Mouse (Mus musculus) erythroblast, embryonic 14.5 days (primary cell): ENCODE results near the gene Car11.

Source experiments
- GATA1 ChIP-seq: IDR thresholded peaks from 2 replicates; pipeline ENCODE4 v1.6.1; 2012; ENCODE audit warnings: low read length, inconsistent platforms, mixed read lengths
- TAL1 ChIP-seq: IDR thresholded peaks from 3 replicates; pipeline ENCODE4 v1.6.1; 2012; ENCODE audit warnings: low read length, inconsistent platforms, mixed read lengths

DNA sequence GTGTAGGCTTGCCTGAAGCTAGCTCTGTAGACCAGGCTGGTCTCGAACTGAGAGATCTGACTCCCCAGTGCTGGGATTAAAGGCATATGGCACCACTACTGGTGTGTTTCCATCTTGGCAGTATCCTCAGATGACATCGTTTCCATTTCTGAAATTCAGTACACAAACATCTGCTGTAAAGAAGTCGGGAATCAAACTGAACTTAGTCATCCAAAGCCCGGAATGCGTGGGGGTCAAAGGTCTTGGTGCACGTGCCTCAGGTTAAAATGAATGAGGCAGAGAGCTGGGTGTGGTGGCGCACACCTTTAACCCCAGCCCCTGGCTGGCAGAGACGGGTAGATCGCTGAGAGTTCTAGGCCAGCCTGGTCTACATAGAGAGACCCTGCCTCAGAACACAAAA, 50.5 kb downstream of the Car11 start:
- no peak for TF ChIP-seq GATA1
- TF ChIP-seq TAL1, result no peak
